Mouse (Mus musculus) midbrain, embryonic 13.5 days (tissue): Measurements from ENCODE around the gene Gm21904. TPM values are rescaled to one million over a fixed set of nuclear protein-coding genes. Genes with fewer than 3 reads are reported as not detected.
"Not testable (repeated sequence)": the region's sequence is repeated elsewhere in the genome, so short reads cannot be mapped to it uniquely, and the experiment has no call there.

Experiments used
- ATAC-seq: fragments of 200-750 bp; cut with Nextera tagmentation; 2 replicates; pipeline ENCODE4 v1.8.0; 2017; ENCODE audit warnings: mild to moderate bottlenecking, moderate TSS enrichment, moderate library complexity
- H3K27ac ChIP-seq: fragments of 300-500 bp; sonication (generic); 2 replicates; pipeline ENCODE4 v1.5.1; 2015; ENCODE audit warnings: inconsistent platforms, mild to moderate bottlenecking, moderate library complexity
- H3K27me3 ChIP-seq: fragments of 300-500 bp; sonication (generic); 2 replicates; pipeline ENCODE4 v1.6.1; 2015; ENCODE audit warnings: mild to moderate bottlenecking, inconsistent platforms
- H3K36me3 ChIP-seq: fragments of 300-500 bp; sonication (generic); 2 replicates; pipeline ENCODE4 v1.6.1; 2015; ENCODE audit warnings: mild to moderate bottlenecking, inconsistent platforms
- H3K4me1 ChIP-seq: fragments of 300-500 bp; sonication (generic); replicated peaks from 2 replicates; pipeline ENCODE4 v1.6.1; 2015; ENCODE audit warnings: inconsistent platforms
- H3K4me2 ChIP-seq: fragments of 300-500 bp; sonication (generic); replicated peaks from 2 replicates; pipeline ENCODE4 v1.6.1; 2015; ENCODE audit warnings: moderate library complexity, mild to moderate bottlenecking, inconsistent platforms
- H3K4me3 ChIP-seq: fragments of 300-500 bp; sonication (generic); replicated peaks from 2 replicates; pipeline ENCODE4 v1.5.1; 2015; ENCODE audit warnings: mild to moderate bottlenecking, inconsistent platforms
- H3K9ac ChIP-seq: fragments of 300-500 bp; sonication (generic); replicated peaks from 2 replicates; pipeline ENCODE4 v1.6.1; 2015; ENCODE audit warnings: mild to moderate bottlenecking, inconsistent platforms
- H3K9me3 ChIP-seq: fragments of 300-500 bp; sonication (generic); 2 replicates; pipeline ENCODE4 v1.6.1; 2016; ENCODE audit warnings: mild to moderate bottlenecking, inconsistent platforms
- WGBS: fragments of 180-500 bp; shearing (Covaris S2); methylation state at CpG from one replicate; pipeline ENCODE4 v1.1.7; 2015; 5-methylcytosine and 5-hydroxymethylcytosine counted together
- polyA plus RNA-seq: library from polyadenylated mRNA; unstranded; fragments of >200 nt; fragmentation: Nextera tagmentation; extraction: Ambion mirVana; gene quantifications from 2 replicates; pipeline ENCODE4 v1.2.1, GENCODE M21; 2015

Gene Gm21904
- polyA plus RNA-seq = not detected in 2 replicates

GRCm38 (mm10) chrY:17846166-17846565 is at the start of gene Gm21904:
Gm21904 (minus strand) TSS chrY:17846266.
- H3K27ac ChIP-seq, H3K27me3 ChIP-seq, H3K9me3 ChIP-seq, ATAC-seq, H3K9ac ChIP-seq, H3K4me1 ChIP-seq, H3K4me3 ChIP-seq, H3K36me3 ChIP-seq, H3K4me2 ChIP-seq: not testable (repeated sequence)
- WGBS = no CpG with 5 or more reads among the region's 3 CpGs

DNA sequence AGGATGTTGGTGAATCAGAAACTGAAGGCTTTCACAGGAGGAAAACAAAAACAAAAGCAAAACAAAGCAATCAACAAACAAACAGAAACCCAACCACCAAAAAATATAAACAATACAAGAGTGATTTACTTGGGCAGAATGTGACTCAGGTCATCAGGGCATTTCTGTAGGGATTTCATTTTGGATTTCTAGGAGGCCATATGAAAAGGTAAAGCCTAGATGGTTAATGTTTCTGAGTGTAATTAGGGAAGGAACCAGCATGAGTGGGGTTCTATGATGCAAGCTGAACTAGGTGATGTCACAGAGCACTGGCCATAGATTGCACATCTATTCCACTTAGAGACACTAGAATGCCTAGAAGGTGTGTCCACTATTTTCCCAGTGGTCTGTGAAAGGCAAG is 28.4 kb upstream of the Gm21904 start, which contains the start of the genes Gm20772 and Gm20831:
Gene Gm20772, plus strand, starts transcription at position 301 of the 400 bp plus-strand sequence.
Gene Gm20831, plus strand, starts transcription at position 301 of the 400 bp plus-strand sequence.
- not testable (repeated sequence) for H3K27me3 ChIP-seq, H3K4me1 ChIP-seq, H3K4me3 ChIP-seq, H3K9me3 ChIP-seq, ATAC-seq, H3K4me2 ChIP-seq, H3K36me3 ChIP-seq, H3K9ac ChIP-seq, H3K27ac ChIP-seq

Other genes starting within 250 kb of the Gm21904 start
- gene Gm20772, start 28.5 kb upstream of the Gm21904 start, polyA plus RNA-seq = not detected in 2 replicates
- not detected in 2 replicates for gene Gm20831, start 28.5 kb upstream of the Gm21904 start, polyA plus RNA-seq
- gene Srsy, start 91.1 kb upstream of the Gm21904 start, polyA plus RNA-seq = not detected in 2 replicates
- not detected in 2 replicates for gene Gm21764, start 215.5 kb upstream of the Gm21904 start, polyA plus RNA-seq
- gene Ssty1, start 242.8 kb upstream of the Gm21904 start, polyA plus RNA-seq = not detected in 2 replicates